Mouse (Mus musculus): ENCODE measurements at regions not wholly inside any gene's neighbourhood (a gene's known extent, or its start where the extent isn't known, plus 50 kb on each side); places are given as distances from the start of the nearest gene placed in this dataset.

GRCm38 (mm10) chr4:17160500-17160899 is 2444.8 kb upstream of the Gm12353 start:
- DNase-seq (ENCODE audit: low read depth) = no peak

GRCm38 (mm10) chr4:17163581-17163980 is 2441.7 kb upstream of the Gm12353 start:
- peak; percentile 64 for DNase-seq (ENCODE audit: low read depth)

- DNase-seq (ENCODE audit: low read depth) = no peak
Observed at GRCm38 (mm10) chr4:17208746-17209145, 2396.5 kb upstream of the Gm12353 start.

GRCm38 (mm10) chr4:17239853-17240252 is 2365.4 kb upstream of the Gm12353 start:
- no peak for DNase-seq (ENCODE audit: low read depth)

- DNase-seq (ENCODE audit: low read depth) = no peak
Observed at GRCm38 (mm10) chr4:17240314-17240713, 2364.9 kb upstream of the Gm12353 start.

- DNase-seq (ENCODE audit: low read depth) = no peak
Observed at GRCm38 (mm10) chr4:17259143-17259542, 2346.1 kb upstream of the Gm12353 start.

GRCm38 (mm10) chr4:17261704-17262103 is 2343.5 kb upstream of the Gm12353 start:
- no peak for DNase-seq (ENCODE audit: low read depth)

- no peak for DNase-seq (ENCODE audit: low read depth)
Observed at GRCm38 (mm10) chr4:17299131-17299530, 2306.1 kb upstream of the Gm12353 start.

GRCm38 (mm10) chr4:17319061-17319460 is 2286.2 kb upstream of the Gm12353 start:
- no peak for DNase-seq (ENCODE audit: low read depth)

- DNase-seq (ENCODE audit: low read depth) = no peak
Observed at GRCm38 (mm10) chr4:17348026-17348425, 2257.2 kb upstream of the Gm12353 start.

GRCm38 (mm10) chr4:17360796-17361195 is 2244.5 kb upstream of the Gm12353 start:
- DNase-seq (ENCODE audit: low read depth) = no peak

All from NIH3T3 (cell line).